Mouse (Mus musculus): ENCODE results near the gene Ppp1r21. TPM values are rescaled to one million over a fixed set of nuclear protein-coding genes. Genes with fewer than 3 reads are reported as not detected.

Gene Ppp1r21
- polyA plus RNA-seq, 1 experiment from 2014 or later = 24.7 TPM

GRCm38 (mm10) chr17:88611057-88611456 is 81.1 kb downstream of the Ppp1r21 start:
- ATAC-seq (ENCODE audit: low read depth) = no peak
- H3K9ac ChIP-seq (ENCODE audit: low read length) = no peak overlapping the region
- no peak overlapping the region for H3K27ac ChIP-seq (ENCODE audit: low read length)
- 0 out of 2 replicates have a peak, but pooled peaks cover 2% of the 10 kb centered on the region for H3K36me3 ChIP-seq (ENCODE audit: control insufficient read depth, insufficient read depth, low read length)
- peaks cover 21% of the 10 kb centered on the region for H3K4me1 ChIP-seq (replicated peaks; ENCODE audit: control insufficient read depth, insufficient read depth, low read length)
- H3K4me2 ChIP-seq (ENCODE audit: low read depth, low read length) = no peak overlapping the region
- H3K4me3 ChIP-seq (ENCODE audit: low read length) = no peak overlapping the region
- H3K27me3 ChIP-seq (ENCODE audit: control insufficient read depth, insufficient read depth, low read depth, low read length) = no peaks in the 10 kb centered on the region
- WGBS = 57% methylated on average over 2 of the region's 2 CpGs
- no peaks in the 10 kb centered on the region for H3K9me3 ChIP-seq (ENCODE audit: control insufficient read depth, low read length)

GRCm38 (mm10) chr17:88613172-88613571 is 83.3 kb downstream of the Ppp1r21 start:
- Histone ChIP-seq H3K4me1 (replicated peaks; ENCODE audit: control insufficient read depth, insufficient read depth, low read length) (peaks cover 21% of the 10 kb centered on the region), H3K27me3 (ENCODE audit: control insufficient read depth, insufficient read depth, low read depth, low read length) (no peaks in the 10 kb centered on the region), H3K4me2 (ENCODE audit: low read depth, low read length) (no peak overlapping the region), H3K27ac (ENCODE audit: low read length) (no peak overlapping the region), H3K9ac (ENCODE audit: low read length) (no peak overlapping the region), H3K9me3 (ENCODE audit: control insufficient read depth, low read length) (no peaks in the 10 kb centered on the region), H3K36me3 (ENCODE audit: control insufficient read depth, insufficient read depth, low read length) (0 out of 2 replicates have a peak, but pooled peaks cover 2% of the 10 kb centered on the region), H3K4me3 (ENCODE audit: low read length) (no peak overlapping the region)
- no peak; the same call in 1 of the 2 replicates for ATAC-seq (ENCODE audit: low read depth)
- 66% methylated on average over 6 of the region's 6 CpGs for WGBS

GRCm38 (mm10) chr17:88613721-88614120 is 83.8 kb downstream of the Ppp1r21 start:
- Histone ChIP-seq H3K27me3 (ENCODE audit: control insufficient read depth, insufficient read depth, low read depth, low read length) (no peaks in the 10 kb centered on the region), H3K4me3 (ENCODE audit: low read length) (no peak overlapping the region), H3K9ac (ENCODE audit: low read length) (no peak overlapping the region), H3K4me1 (replicated peaks; ENCODE audit: control insufficient read depth, insufficient read depth, low read length) (peaks cover 21% of the 10 kb centered on the region), H3K4me2 (ENCODE audit: low read depth, low read length) (no peak overlapping the region), H3K27ac (ENCODE audit: low read length) (peak overlapping the region; percentile 79), H3K36me3 (ENCODE audit: control insufficient read depth, insufficient read depth, low read length) (0 out of 2 replicates have a peak, but pooled peaks cover 2% of the 10 kb centered on the region), H3K9me3 (ENCODE audit: control insufficient read depth, low read length) (no peaks in the 10 kb centered on the region)
- no peak for ATAC-seq (ENCODE audit: low read depth)
- 86% methylated on average over 3 of the region's 3 CpGs for WGBS

GRCm38 (mm10) chr17:88614234-88614633 is 84.3 kb downstream of the Ppp1r21 start:
- Histone ChIP-seq H3K27me3 (ENCODE audit: control insufficient read depth, insufficient read depth, low read depth, low read length) (no peaks in the 10 kb centered on the region), H3K27ac (ENCODE audit: low read length) (peak overlapping the region; percentile 79), H3K9me3 (ENCODE audit: control insufficient read depth, low read length) (no peaks in the 10 kb centered on the region), H3K4me3 (ENCODE audit: low read length) (no peak overlapping the region), H3K4me1 (replicated peaks; ENCODE audit: control insufficient read depth, insufficient read depth, low read length) (peaks cover 21% of the 10 kb centered on the region), H3K4me2 (ENCODE audit: low read depth, low read length) (no peak overlapping the region), H3K9ac (ENCODE audit: low read length) (no peak overlapping the region), H3K36me3 (ENCODE audit: control insufficient read depth, insufficient read depth, low read length) (0 out of 2 replicates have a peak, but pooled peaks cover 2% of the 10 kb centered on the region)
- WGBS = 28% methylated on average over 3 of the region's 3 CpGs
- peak; percentile 91 for ATAC-seq (ENCODE audit: low read depth)

- H3K4me2 ChIP-seq (ENCODE audit: low read depth, low read length) = no peak overlapping the region
- no peak overlapping the region for H3K9ac ChIP-seq (ENCODE audit: low read length)
- no peak overlapping the region for H3K4me3 ChIP-seq (ENCODE audit: low read length)
- no peaks in the 10 kb centered on the region for H3K9me3 ChIP-seq (ENCODE audit: control insufficient read depth, low read length)
- peak overlapping the region; percentile 79; the same call in 1 of the 2 replicates for H3K27ac ChIP-seq (ENCODE audit: low read length)
- H3K36me3 ChIP-seq (ENCODE audit: control insufficient read depth, insufficient read depth, low read length) = 0 out of 2 replicates have a peak, but pooled peaks cover under 1% of the 10 kb centered on the region
- peaks cover 21% of the 10 kb centered on the region for H3K4me1 ChIP-seq (replicated peaks; ENCODE audit: control insufficient read depth, insufficient read depth, low read length)
- H3K27me3 ChIP-seq (ENCODE audit: control insufficient read depth, insufficient read depth, low read depth, low read length) = no peaks in the 10 kb centered on the region
- 90% methylated on average over 1 of the region's 1 CpGs for WGBS
- no peak for ATAC-seq (ENCODE audit: low read depth)
Measured at GRCm38 (mm10) chr17:88614733-88615132, 84.8 kb downstream of the Ppp1r21 start.

DNA sequence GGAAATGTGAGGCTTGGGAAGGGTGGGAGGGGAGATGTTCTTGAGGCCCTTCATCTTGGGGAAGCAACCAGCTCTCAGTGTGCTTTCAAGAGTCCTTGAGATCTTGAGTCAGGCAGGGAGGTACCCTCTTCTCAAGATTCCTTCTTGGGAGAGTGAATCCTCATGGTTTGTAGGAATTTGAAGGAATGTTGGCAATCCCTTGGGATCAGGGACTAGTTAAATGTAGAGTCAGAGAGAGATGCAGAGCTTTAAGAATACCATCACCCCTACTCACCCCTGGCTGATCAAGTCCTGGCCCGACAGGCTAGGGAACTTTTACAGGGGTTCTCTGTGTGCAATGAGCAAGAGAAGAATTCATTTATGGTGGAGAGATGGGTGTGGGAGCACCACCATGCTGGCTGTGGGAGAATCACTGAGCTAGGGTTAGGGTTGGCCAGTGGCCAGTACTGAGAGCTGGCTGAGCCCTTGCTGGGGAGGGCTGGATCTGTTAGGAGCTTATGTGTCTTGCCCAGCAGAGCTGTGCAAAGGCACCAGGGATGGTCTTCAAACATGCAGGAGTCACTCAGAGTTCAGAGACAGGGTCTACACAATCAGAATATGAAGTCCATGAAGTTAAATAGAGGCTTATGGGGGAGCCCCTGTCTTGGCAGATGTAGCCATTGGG is 85.7 kb downstream of the Ppp1r21 start:
- H3K4me3 ChIP-seq (ENCODE audit: low read length) = no peak overlapping the region
- H3K27me3 ChIP-seq (ENCODE audit: control insufficient read depth, insufficient read depth, low read depth, low read length) = no peaks in the 10 kb centered on the region
- 73% methylated on average over 1 of the region's 1 CpGs for WGBS
- H3K36me3 ChIP-seq (ENCODE audit: control insufficient read depth, insufficient read depth, low read length) = no peaks in the 10 kb centered on the region
- H3K4me1 ChIP-seq (replicated peaks; ENCODE audit: control insufficient read depth, insufficient read depth, low read length) = peaks cover 21% of the 10 kb centered on the region
- H3K9ac ChIP-seq (ENCODE audit: low read length) = no peak overlapping the region
- no peaks in the 10 kb centered on the region for H3K9me3 ChIP-seq (ENCODE audit: control insufficient read depth, low read length)
- H3K4me2 ChIP-seq (ENCODE audit: low read depth, low read length) = no peak overlapping the region
- no peak for ATAC-seq (ENCODE audit: low read depth)
- no peak overlapping the region for H3K27ac ChIP-seq (ENCODE audit: low read length)

DNA sequence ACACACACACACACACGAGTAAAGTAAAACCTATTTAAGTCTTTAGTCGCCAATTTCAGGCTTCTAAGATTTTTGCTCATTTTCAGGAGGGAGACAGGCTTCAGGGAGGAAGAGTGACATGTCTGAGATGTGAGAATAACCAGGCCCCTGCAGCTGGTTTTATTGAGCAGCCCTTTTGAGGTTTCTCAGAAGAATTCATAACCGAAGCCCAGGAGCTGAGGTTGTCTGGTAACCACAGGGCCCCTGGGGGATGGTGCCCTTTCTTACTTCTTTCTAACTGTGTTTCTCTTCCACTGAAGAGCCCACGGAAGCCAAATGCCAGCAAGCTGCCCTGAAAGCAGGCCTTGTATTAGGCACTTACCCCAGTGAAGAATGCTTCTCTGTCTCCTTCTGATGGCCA is 91.0 kb downstream of the Ppp1r21 start:
- Histone ChIP-seq H3K9me3 (ENCODE audit: control insufficient read depth, low read length) (no peaks in the 10 kb centered on the region), H3K4me1 (replicated peaks; ENCODE audit: control insufficient read depth, insufficient read depth, low read length) (peaks cover 11% of the 10 kb centered on the region), H3K27me3 (ENCODE audit: control insufficient read depth, insufficient read depth, low read depth, low read length) (no peaks in the 10 kb centered on the region), H3K36me3 (ENCODE audit: control insufficient read depth, insufficient read depth, low read length) (0 out of 2 replicates have a peak, but pooled peaks cover 3% of the 10 kb centered on the region), H3K27ac (ENCODE audit: low read length) (no peak overlapping the region), H3K9ac (ENCODE audit: low read length) (no peak overlapping the region), H3K4me3 (ENCODE audit: low read length) (no peak overlapping the region), H3K4me2 (ENCODE audit: low read depth, low read length) (no peak overlapping the region)
- 83% methylated on average over 4 of the region's 4 CpGs for WGBS
- ATAC-seq (ENCODE audit: low read depth) = no peak

- Histone ChIP-seq H3K9me3 (ENCODE audit: control insufficient read depth, low read length) (no peaks in the 10 kb centered on the region), H3K4me1 (replicated peaks; ENCODE audit: control insufficient read depth, insufficient read depth, low read length) (peaks cover 16% of the 10 kb centered on the region), H3K27ac (ENCODE audit: low read length) (no peak overlapping the region), H3K27me3 (ENCODE audit: control insufficient read depth, insufficient read depth, low read depth, low read length) (no peaks in the 10 kb centered on the region), H3K36me3 (ENCODE audit: control insufficient read depth, insufficient read depth, low read length) (0 out of 2 replicates have a peak, but pooled peaks cover 3% of the 10 kb centered on the region), H3K9ac (ENCODE audit: low read length) (no peak overlapping the region), H3K4me2 (ENCODE audit: low read depth, low read length) (no peak overlapping the region), H3K4me3 (ENCODE audit: low read length) (no peak overlapping the region)
- ATAC-seq (ENCODE audit: low read depth) = no peak
- WGBS = 80% methylated on average over 3 of the region's 3 CpGs
Measured at GRCm38 (mm10) chr17:88621374-88621773, 91.5 kb downstream of the Ppp1r21 start.

- WGBS = 81% methylated on average over 1 of the region's 1 CpGs
- Histone ChIP-seq H3K27me3 (ENCODE audit: control insufficient read depth, insufficient read depth, low read depth, low read length) (no peaks in the 10 kb centered on the region), H3K36me3 (ENCODE audit: control insufficient read depth, insufficient read depth, low read length) (0 out of 2 replicates have a peak, but pooled peaks cover 3% of the 10 kb centered on the region), H3K4me3 (ENCODE audit: low read length) (no peak overlapping the region), H3K9me3 (ENCODE audit: control insufficient read depth, low read length) (no peaks in the 10 kb centered on the region), H3K4me1 (replicated peaks; ENCODE audit: control insufficient read depth, insufficient read depth, low read length) (peaks cover 29% of the 10 kb centered on the region), H3K27ac (ENCODE audit: low read length) (no peak overlapping the region), H3K9ac (ENCODE audit: low read length) (no peak overlapping the region), H3K4me2 (ENCODE audit: low read depth, low read length) (no peak overlapping the region)
- no peak for ATAC-seq (ENCODE audit: low read depth)
Measured at GRCm38 (mm10) chr17:88622711-88623110, 92.8 kb downstream of the Ppp1r21 start.

Measured in lung, embryonic 16.5 days (tissue).